Mouse (Mus musculus): ENCODE data around the gene Ptpn13. TPM values are rescaled to one million over a fixed set of nuclear protein-coding genes. Genes with fewer than 3 reads are reported as not detected.

Ptpn13 gene
- polyA plus RNA-seq, 1 experiment from 2014 or later: 31.1 TPM

DNA sequence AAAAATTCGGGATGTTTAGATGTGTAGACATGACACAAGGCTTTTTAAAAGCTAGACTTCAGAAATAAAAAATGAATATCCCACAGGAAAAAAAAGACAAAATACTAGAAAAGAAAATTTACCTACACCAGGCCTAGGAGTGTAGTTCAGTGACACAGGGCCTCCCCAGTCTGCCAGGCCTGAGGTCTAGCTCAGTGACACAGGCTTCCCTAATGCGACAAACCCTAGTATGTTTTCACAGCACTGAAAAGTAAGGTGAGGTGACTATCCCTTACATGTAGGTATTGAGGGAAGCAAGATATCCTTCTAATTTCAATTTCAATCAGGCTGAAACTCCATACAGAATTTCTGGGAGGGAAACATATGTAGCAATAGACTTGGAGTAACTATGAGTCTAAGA lies 212.2 kb downstream of the Ptpn13 start:
- no peaks in the 10 kb centered on the region for H3K9me3 ChIP-seq (ENCODE audit: low read length)
- H3K4me2 ChIP-seq (replicated peaks; ENCODE audit: low read depth, low read length): no peak overlapping the region
- H3K9ac ChIP-seq (replicated peaks; ENCODE audit: low read length): no peak overlapping the region
- no peaks in the 10 kb centered on the region for H3K36me3 ChIP-seq (ENCODE audit: insufficient read depth, low read length)
- no peak for ATAC-seq (ENCODE audit: low FRiP score, low TSS enrichment)
- no peaks in the 10 kb centered on the region for H3K27me3 ChIP-seq (ENCODE audit: insufficient read depth, low read length)
- H3K4me3 ChIP-seq (ENCODE audit: low read length): no peak overlapping the region
- H3K27ac ChIP-seq (ENCODE audit: low read length): no peak overlapping the region
- 87% methylated on average over 2 of the region's 2 CpGs for WGBS
- no peaks in the 10 kb centered on the region for H3K4me1 ChIP-seq (ENCODE audit: insufficient read depth, low read length)

DNA sequence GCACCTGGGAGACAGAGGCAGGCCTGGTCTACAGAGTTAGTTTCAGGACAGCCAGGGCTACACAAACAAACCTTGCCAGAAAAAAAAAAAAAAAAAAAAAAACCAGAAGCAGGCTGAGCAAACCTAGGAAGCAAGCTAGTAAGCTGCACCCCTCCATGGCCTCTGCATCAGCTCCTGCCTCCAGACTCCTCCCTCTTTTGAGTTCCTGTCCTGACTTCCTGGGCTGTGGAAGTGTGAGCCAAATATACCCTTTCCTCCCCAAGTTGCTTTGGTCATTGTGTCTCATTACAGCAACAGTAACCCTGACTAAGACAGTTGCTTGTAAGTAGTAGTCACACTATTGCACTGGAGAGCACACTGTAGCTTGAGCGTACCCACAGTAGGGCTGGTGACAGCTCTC lies 219.2 kb downstream of the Ptpn13 start:
- H3K4me2 ChIP-seq (replicated peaks; ENCODE audit: low read depth, low read length): no peak overlapping the region
- H3K4me1 ChIP-seq (ENCODE audit: insufficient read depth, low read length): peaks cover 5% of the 10 kb centered on the region; the same call in 1 of the 2 replicates
- H3K36me3 ChIP-seq (ENCODE audit: insufficient read depth, low read length): no peaks in the 10 kb centered on the region
- ATAC-seq (ENCODE audit: low FRiP score, low TSS enrichment): peak; percentile 39; the same call in 1 of the 2 replicates
- no peak overlapping the region for H3K9ac ChIP-seq (replicated peaks; ENCODE audit: low read length)
- 92% methylated on average over 1 of the region's 1 CpGs for WGBS
- H3K9me3 ChIP-seq (ENCODE audit: low read length): no peaks in the 10 kb centered on the region
- H3K4me3 ChIP-seq (ENCODE audit: low read length): no peak overlapping the region
- no peaks in the 10 kb centered on the region for H3K27me3 ChIP-seq (ENCODE audit: insufficient read depth, low read length)
- H3K27ac ChIP-seq (ENCODE audit: low read length): no peak overlapping the region

DNA sequence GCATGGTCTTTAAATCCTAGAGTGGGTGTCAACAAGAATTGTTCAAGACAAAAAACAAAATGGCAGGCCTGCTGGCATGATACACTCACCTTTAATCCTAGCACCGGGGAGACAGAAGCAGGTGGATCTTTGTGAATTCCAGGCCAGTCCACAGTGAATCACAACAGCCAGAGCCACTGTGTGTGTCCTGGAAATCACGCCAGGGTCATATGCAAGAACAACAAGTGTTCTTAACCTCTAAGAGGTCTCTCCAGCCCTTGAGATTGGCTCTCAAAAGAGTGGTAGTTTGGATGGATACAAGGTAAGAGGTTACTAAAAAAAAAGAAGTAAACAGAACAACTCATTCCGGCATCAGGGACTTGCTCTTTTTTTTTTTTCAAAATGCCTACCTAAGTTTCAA lies 222.3 kb downstream of the Ptpn13 start:
- H3K9me3 ChIP-seq (ENCODE audit: low read length): no peaks in the 10 kb centered on the region
- H3K27me3 ChIP-seq (ENCODE audit: insufficient read depth, low read length): no peaks in the 10 kb centered on the region
- no peak overlapping the region for H3K27ac ChIP-seq (ENCODE audit: low read length)
- H3K36me3 ChIP-seq (ENCODE audit: insufficient read depth, low read length): no peaks in the 10 kb centered on the region
- no peak overlapping the region for H3K4me2 ChIP-seq (replicated peaks; ENCODE audit: low read depth, low read length)
- WGBS: 84% methylated on average over 3 of the region's 3 CpGs
- peaks cover 5% of the 10 kb centered on the region; the same call in 1 of the 2 replicates for H3K4me1 ChIP-seq (ENCODE audit: insufficient read depth, low read length)
- no peak overlapping the region for H3K9ac ChIP-seq (replicated peaks; ENCODE audit: low read length)
- no peak overlapping the region for H3K4me3 ChIP-seq (ENCODE audit: low read length)
- ATAC-seq (ENCODE audit: low FRiP score, low TSS enrichment): no peak

Other genes with a start within 250 kb of the Ptpn13 start
- gene Mapk10, start 213.9 kb upstream of the Ptpn13 start, polyA plus RNA-seq (2015; fragmentation: Nextera tagmentation; extraction: Ambion mirVana): 0.64 and 1.1 TPM in 2 replicates
- 0.11 and 0.26 TPM in 2 replicates for gene Slc10a6, start 204.2 kb downstream of the Ptpn13 start, polyA plus RNA-seq (2015; fragmentation: Nextera tagmentation; extraction: Ambion mirVana)
- 0.14 TPM in 1 of 2 replicates, not detected in the other for gene 1700016H13Rik, start 230.8 kb downstream of the Ptpn13 start, polyA plus RNA-seq (2015; fragmentation: Nextera tagmentation; extraction: Ambion mirVana)

Data from kidney, embryonic 16.5 days (tissue).